Mouse (Mus musculus) neural tube, embryonic 12.5 days (tissue): ENCODE data around the gene Enpp6. TPM values are rescaled to one million over a fixed set of nuclear protein-coding genes. Genes with fewer than 3 reads are reported as not detected.
A peak's percentile ranks its signal among the peaks of the same experiment; 100 is the strongest.
"Not testable (repeated sequence)": the region's sequence is repeated elsewhere in the genome, so short reads cannot be mapped to it uniquely, and the experiment has no call there.

Experiments used
- ATAC-seq: fragments of 200-750 bp; cut with Nextera tagmentation; 2 replicates; pipeline ENCODE4 v1.8.0; 2017; ENCODE audit warnings: low read depth, mild to moderate bottlenecking, moderate TSS enrichment, moderate library complexity; ENCODE audit not compliant: low FRiP score
- H3K27ac ChIP-seq: fragments of 300-500 bp; sonication (generic); 2 replicates; pipeline ENCODE4 v1.5.1; 2016
- H3K27me3 ChIP-seq: fragments of 300-500 bp; sonication (generic); replicated peaks from 2 replicates; pipeline ENCODE4 v1.6.1; 2016; ENCODE audit warnings: mild to moderate bottlenecking
- H3K36me3 ChIP-seq: fragments of 300-500 bp; sonication (generic); 2 replicates; pipeline ENCODE4 v1.6.1; 2016; ENCODE audit warnings: mild to moderate bottlenecking
- H3K4me1 ChIP-seq: fragments of 300-500 bp; sonication (generic); 2 replicates; pipeline ENCODE4 v1.6.1; 2016
- H3K4me2 ChIP-seq: fragments of 300-500 bp; sonication (generic); replicated peaks from 2 replicates; pipeline ENCODE4 v1.6.1; 2016; ENCODE audit warnings: mild to moderate bottlenecking
- H3K4me3 ChIP-seq: fragments of 300-500 bp; sonication (generic); 2 replicates; pipeline ENCODE4 v1.5.1; 2016
- H3K9ac ChIP-seq: fragments of 300-500 bp; sonication (generic); 2 replicates; pipeline ENCODE4 v1.6.1; 2016; ENCODE audit warnings: mild to moderate bottlenecking
- H3K9me3 ChIP-seq: fragments of 300-500 bp; sonication (generic); 2 replicates; pipeline ENCODE4 v1.6.1; 2016; ENCODE audit warnings: mild to moderate bottlenecking
- WGBS: fragments of 180-500 bp; shearing (Covaris S2); methylation state at CpG from one replicate; pipeline ENCODE4 v1.1.7; 2016; 5-methylcytosine and 5-hydroxymethylcytosine counted together
- polyA plus RNA-seq: library from polyadenylated mRNA; unstranded; fragments of >200 nt; fragmentation: Nextera tagmentation; extraction: Ambion mirVana; gene quantifications from 2 replicates; pipeline ENCODE4 v1.2.1, GENCODE M21; 2016

The Enpp6 gene
- polyA plus RNA-seq, 1 experiment from 2014 or later: 0.23 TPM

- no peaks in the 10 kb centered on the region for H3K4me1 ChIP-seq
- H3K27me3 ChIP-seq: no peaks in the 10 kb centered on the region
- H3K9ac ChIP-seq: no peak overlapping the region
- H3K9me3 ChIP-seq: no peaks in the 10 kb centered on the region
- WGBS: 83% methylated on average over 13 of the region's 13 CpGs
- no peak overlapping the region for H3K4me3 ChIP-seq
- H3K27ac ChIP-seq: no peak overlapping the region
- H3K4me2 ChIP-seq: no peak overlapping the region
- ATAC-seq: no peak
- no peaks in the 10 kb centered on the region for H3K36me3 ChIP-seq
Measured at GRCm38 (mm10) chr8:47008220-47008773, 21.6 kb downstream of the Enpp6 start.

- WGBS: 43% methylated on average over 13 of the region's 13 CpGs
- H3K9ac ChIP-seq: no peak overlapping the region
- H3K27me3 ChIP-seq: peaks cover 3% of the 10 kb centered on the region; the same call in 1 of the 2 replicates
- no peak overlapping the region for H3K27ac ChIP-seq
- no peaks in the 10 kb centered on the region for H3K36me3 ChIP-seq
- H3K9me3 ChIP-seq: no peaks in the 10 kb centered on the region
- ATAC-seq: peak; percentile 70; the same call in 1 of the 2 replicates
- peaks cover 3% of the 10 kb centered on the region; the same call in 1 of the 2 replicates for H3K4me1 ChIP-seq
- H3K4me3 ChIP-seq: no peak overlapping the region
- H3K4me2 ChIP-seq: no peak overlapping the region
Measured at GRCm38 (mm10) chr8:47016268-47016946, 29.7 kb downstream of the Enpp6 start.

GRCm38 (mm10) chr8:47021135-47021555, 34.5 kb downstream of the Enpp6 start:
- Histone ChIP-seq H3K4me2 (no peak overlapping the region), H3K27ac (no peak overlapping the region), H3K36me3 (no peaks in the 10 kb centered on the region), H3K9ac (no peak overlapping the region), H3K4me3 (no peak overlapping the region), H3K4me1 (peaks cover 3% of the 10 kb centered on the region; the same call in 1 of the 2 replicates), H3K9me3 (no peaks in the 10 kb centered on the region), H3K27me3 (no peaks in the 10 kb centered on the region)
- no peak for ATAC-seq
- WGBS: 78% methylated on average over 8 of the region's 8 CpGs

GRCm38 (mm10) chr8:47024612-47025011, 37.9 kb downstream of the Enpp6 start:
- Histone ChIP-seq H3K36me3 (no peaks in the 10 kb centered on the region), H3K4me2 (no peak overlapping the region), H3K4me3 (no peak overlapping the region), H3K27me3 (no peaks in the 10 kb centered on the region), H3K27ac (no peak overlapping the region), H3K9ac (no peak overlapping the region), H3K4me1 (peaks cover 6% of the 10 kb centered on the region), H3K9me3 (no peaks in the 10 kb centered on the region)
- no peak for ATAC-seq
- 91% methylated on average over 4 of the region's 4 CpGs for WGBS

- no peak for ATAC-seq
- WGBS: 75% methylated on average over 10 of the region's 10 CpGs
- H3K27ac ChIP-seq: no peak overlapping the region
- H3K4me3 ChIP-seq: no peak overlapping the region
- H3K9ac ChIP-seq: no peak overlapping the region
- no peaks in the 10 kb centered on the region for H3K9me3 ChIP-seq
- no peaks in the 10 kb centered on the region for H3K36me3 ChIP-seq
- no peak overlapping the region for H3K4me2 ChIP-seq
- no peaks in the 10 kb centered on the region for H3K27me3 ChIP-seq
- peaks cover 6% of the 10 kb centered on the region for H3K4me1 ChIP-seq
Measured at GRCm38 (mm10) chr8:47026841-47027490, 40.3 kb downstream of the Enpp6 start.

- Histone ChIP-seq H3K4me2 (peak overlapping the region; percentile 22; the same call in 1 of the 2 replicates), H3K36me3 (no peaks in the 10 kb centered on the region), H3K9ac (no peak overlapping the region), H3K27me3 (no peaks in the 10 kb centered on the region), H3K9me3 (no peaks in the 10 kb centered on the region), H3K4me1 (peaks cover 6% of the 10 kb centered on the region), H3K4me3 (no peak overlapping the region), H3K27ac (no peak overlapping the region)
- 30% methylated on average over 6 of the region's 6 CpGs for WGBS
- ATAC-seq: peak; percentile 56; the same call in 1 of the 2 replicates
Measured at GRCm38 (mm10) chr8:47028474-47028873, 41.8 kb downstream of the Enpp6 start.

GRCm38 (mm10) chr8:47030321-47030720, 43.6 kb downstream of the Enpp6 start:
- no peaks in the 10 kb centered on the region for H3K27me3 ChIP-seq
- no peak overlapping the region for H3K4me3 ChIP-seq
- 94% methylated on average over 19 of the region's 19 CpGs for WGBS
- no peak overlapping the region for H3K4me2 ChIP-seq
- no peaks in the 10 kb centered on the region for H3K36me3 ChIP-seq
- no peak for ATAC-seq
- no peaks in the 10 kb centered on the region for H3K9me3 ChIP-seq
- H3K27ac ChIP-seq: no peak overlapping the region
- no peak overlapping the region for H3K9ac ChIP-seq
- H3K4me1 ChIP-seq: peaks cover 6% of the 10 kb centered on the region

GRCm38 (mm10) chr8:47032081-47032480, 45.4 kb downstream of the Enpp6 start:
- H3K4me2 ChIP-seq: no peak overlapping the region
- WGBS: 88% methylated on average over 7 of the region's 7 CpGs
- no peaks in the 10 kb centered on the region for H3K9me3 ChIP-seq
- ATAC-seq: no peak
- H3K9ac ChIP-seq: no peak overlapping the region
- H3K4me3 ChIP-seq: no peak overlapping the region
- no peaks in the 10 kb centered on the region for H3K27me3 ChIP-seq
- peaks cover 6% of the 10 kb centered on the region for H3K4me1 ChIP-seq
- no peaks in the 10 kb centered on the region for H3K36me3 ChIP-seq
- H3K27ac ChIP-seq: no peak overlapping the region

GRCm38 (mm10) chr8:47033976-47034375, 47.3 kb downstream of the Enpp6 start:
- H3K27ac ChIP-seq: no peak overlapping the region
- H3K4me2 ChIP-seq: no peak overlapping the region
- no peak overlapping the region for H3K9ac ChIP-seq
- no peaks in the 10 kb centered on the region for H3K36me3 ChIP-seq
- no peaks in the 10 kb centered on the region for H3K9me3 ChIP-seq
- no peaks in the 10 kb centered on the region for H3K27me3 ChIP-seq
- no peak for ATAC-seq
- H3K4me1 ChIP-seq: no peaks in the 10 kb centered on the region
- H3K4me3 ChIP-seq: no peak overlapping the region
- 86% methylated on average over 4 of the region's 4 CpGs for WGBS

GRCm38 (mm10) chr8:47036501-47036900, 49.8 kb downstream of the Enpp6 start:
- Histone ChIP-seq H3K4me3 (no peak overlapping the region), H3K36me3 (no peaks in the 10 kb centered on the region), H3K27ac (no peak overlapping the region), H3K27me3 (no peaks in the 10 kb centered on the region), H3K9me3 (peaks cover 7% of the 10 kb centered on the region; the same call in 1 of the 2 replicates), H3K4me1 (no peaks in the 10 kb centered on the region), H3K9ac (no peak overlapping the region), H3K4me2 (no peak overlapping the region)
- ATAC-seq: no peak
- 91% methylated on average over 8 of the region's 8 CpGs for WGBS

- no peaks in the 10 kb centered on the region for H3K4me1 ChIP-seq
- H3K4me3 ChIP-seq: no peak overlapping the region
- no peak overlapping the region for H3K9ac ChIP-seq
Measured at GRCm38 (mm10) chr8:47037405-47037804, 50.7 kb downstream of the Enpp6 start.

GRCm38 (mm10) chr8:47040215-47040614, 53.5 kb downstream of the Enpp6 start:
- not testable (repeated sequence) for ATAC-seq, H3K36me3 ChIP-seq, H3K27ac ChIP-seq, H3K27me3 ChIP-seq, H3K4me2 ChIP-seq, H3K4me3 ChIP-seq, H3K4me1 ChIP-seq, H3K9ac ChIP-seq
- 87% methylated on average over 4 of the region's 4 CpGs for WGBS
- H3K9me3 ChIP-seq: peaks cover 10% of the 10 kb centered on the region; the same call in 1 of the 2 replicates

More at GRCm38 (mm10) chr8:47037405-47037804, 50.7 kb downstream of the Enpp6 start:
- no peak for ATAC-seq
- no peaks in the 10 kb centered on the region for H3K27me3 ChIP-seq
- WGBS: 60% methylated on average over 5 of the region's 5 CpGs
- H3K36me3 ChIP-seq: no peaks in the 10 kb centered on the region
- H3K4me2 ChIP-seq: no peak overlapping the region
- no peak overlapping the region for H3K27ac ChIP-seq
- H3K9me3 ChIP-seq: peaks cover 7% of the 10 kb centered on the region; the same call in 1 of the 2 replicates
